Mouse (Mus musculus) intestine, postnatal 0 days (tissue): ENCODE data around the gene Arhgap15. TPM values are rescaled to one million over a fixed set of nuclear protein-coding genes. Genes with fewer than 3 reads are reported as not detected.
A peak's percentile ranks its signal among the peaks of the same experiment; 100 is the strongest.

Source experiments
- ATAC-seq: fragments of 200-750 bp; cut with Nextera tagmentation; 2 replicates; pipeline ENCODE4 v1.8.0; 2017; ENCODE audit warnings: mild to moderate bottlenecking, moderate TSS enrichment, moderate library complexity
- H3K27ac ChIP-seq: fragments of 300-500 bp; sonication (generic); 2 replicates; pipeline ENCODE4 v1.5.1; 2014; ENCODE audit warnings: mild to moderate bottlenecking, low read depth, low read length, moderate library complexity
- H3K27me3 ChIP-seq: fragments of 300-500 bp; sonication (generic); replicated peaks from 2 replicates; pipeline ENCODE4 v1.6.1; 2014; ENCODE audit warnings: low read length, mixed read lengths; ENCODE audit not compliant: control insufficient read depth, insufficient read depth
- H3K36me3 ChIP-seq: fragments of 300-500 bp; sonication (generic); 2 replicates; pipeline ENCODE4 v1.6.1; 2014; ENCODE audit warnings: mild to moderate bottlenecking, moderate library complexity; ENCODE audit not compliant: control insufficient read depth, insufficient read depth
- H3K4me1 ChIP-seq: fragments of 300-500 bp; sonication (generic); replicated peaks from 2 replicates; pipeline ENCODE4 v1.6.1; 2014; ENCODE audit warnings: antibody characterized with exemption, low read length, mixed read lengths; ENCODE audit not compliant: control insufficient read depth, insufficient read depth
- H3K4me2 ChIP-seq: fragments of 300-500 bp; sonication (generic); replicated peaks from 2 replicates; pipeline ENCODE4 v1.6.1; 2014; ENCODE audit warnings: low read depth, mild to moderate bottlenecking, moderate library complexity
- H3K4me3 ChIP-seq: fragments of 300-500 bp; sonication (generic); 2 replicates; pipeline ENCODE4 v1.5.1; 2014; ENCODE audit warnings: low read depth, low read length
- H3K9ac ChIP-seq: fragments of 300-500 bp; sonication (generic); 2 replicates; pipeline ENCODE4 v1.6.1; 2014; ENCODE audit warnings: mild to moderate bottlenecking, low read depth, low read length
- H3K9me3 ChIP-seq: fragments of 300-500 bp; sonication (generic); 2 replicates; pipeline ENCODE4 v1.6.1; 2016; ENCODE audit warnings: mixed run types; ENCODE audit not compliant: control insufficient read depth
- CTCF ChIP-seq: sonication (generic); IDR thresholded peaks from 2 replicates; pipeline ENCODE4 v1.5.1; 2016; ENCODE audit warnings: low read depth, mild to moderate bottlenecking, control low read depth, antibody characterized with exemption, moderate library complexity
- WGBS: fragments of 180-500 bp; shearing (Covaris S2); extraction: QIAGEN DNeasy Blood & Tissue Kit; methylation state at CpG from one replicate; pipeline ENCODE4 v1.1.7; 2014; 5-methylcytosine and 5-hydroxymethylcytosine counted together
- polyA plus RNA-seq: library from polyadenylated mRNA; unstranded; fragments of >200 nt; fragmentation: Nextera tagmentation; extraction: Ambion mirVana; gene quantifications from 2 replicates; pipeline ENCODE4 v1.2.1, GENCODE M21; 2015

Arhgap15 gene
- polyA plus RNA-seq, 1 experiment from 2014 or later = 0.80 TPM

- 76% methylated on average over 5 of the region's 5 CpGs for WGBS
- Histone ChIP-seq H3K9ac (no peak overlapping the region), H3K4me1 (no peaks in the 10 kb centered on the region), H3K27ac (no peak overlapping the region), H3K4me3 (no peak overlapping the region), H3K9me3 (no peaks in the 10 kb centered on the region), H3K4me2 (no peak overlapping the region), H3K27me3 (no peaks in the 10 kb centered on the region), H3K36me3 (no peaks in the 10 kb centered on the region)
- peak; percentile 52 for TF ChIP-seq CTCF
- no peak for ATAC-seq
Measured at GRCm38 (mm10) chr2:44103742-44104141, 355.1 kb downstream of the Arhgap15 start.

DNA sequence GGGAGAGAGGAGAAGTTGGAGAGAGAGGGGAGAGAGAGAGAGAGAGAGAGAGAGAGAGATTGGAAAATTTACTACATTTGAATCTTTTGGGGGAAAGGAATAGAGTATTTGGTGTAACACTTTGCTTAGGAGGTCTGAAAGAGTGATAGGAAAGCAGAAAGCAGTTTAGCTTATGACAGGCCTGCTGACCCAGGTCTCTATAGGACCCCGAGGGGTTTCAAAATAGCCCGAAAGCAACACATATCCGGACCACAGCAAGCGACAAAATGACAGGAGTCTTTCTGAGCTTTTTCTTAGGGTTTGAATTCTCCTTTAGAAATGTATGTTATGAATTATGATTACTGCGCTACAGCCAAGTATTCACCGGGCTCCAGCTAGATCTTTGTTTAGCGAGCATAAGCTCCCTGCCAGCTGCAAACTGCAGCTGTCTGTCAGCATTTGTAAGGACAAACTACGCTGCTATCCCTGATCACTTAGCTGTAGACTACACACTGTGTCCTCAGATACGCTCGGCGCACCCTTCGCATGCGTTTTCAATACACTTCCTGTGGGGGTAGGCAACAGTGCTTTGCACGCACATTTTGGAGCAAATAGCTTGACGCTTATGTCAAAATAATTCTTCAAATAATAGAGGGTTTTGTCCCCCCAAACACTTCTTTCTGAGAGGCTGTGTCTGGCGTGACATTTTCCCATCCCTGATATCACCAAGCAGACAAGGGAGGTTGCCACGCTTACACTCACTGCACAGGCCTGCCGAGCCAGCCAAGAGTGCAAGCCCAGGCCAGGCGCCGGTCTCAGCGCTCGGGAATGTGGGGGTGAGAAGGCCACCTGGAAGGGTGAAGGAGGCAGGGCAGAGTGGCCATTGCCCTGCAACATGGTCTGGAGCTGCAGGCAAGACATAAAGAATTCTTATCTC is 355.9 kb downstream of the Arhgap15 start:
- no peaks in the 10 kb centered on the region for H3K27me3 ChIP-seq
- no peaks in the 10 kb centered on the region for H3K4me1 ChIP-seq
- H3K9me3 ChIP-seq = no peaks in the 10 kb centered on the region
- no peaks in the 10 kb centered on the region for H3K36me3 ChIP-seq
- no peak overlapping the region for H3K4me3 ChIP-seq
- H3K4me2 ChIP-seq = no peak overlapping the region
- no peak for TF ChIP-seq CTCF
- peak overlapping the region; percentile 30; the same call in 1 of the 2 replicates for H3K27ac ChIP-seq
- 63% methylated on average over 22 of the region's 22 CpGs for WGBS
- H3K9ac ChIP-seq = no peak overlapping the region
- no peak for ATAC-seq

DNA sequence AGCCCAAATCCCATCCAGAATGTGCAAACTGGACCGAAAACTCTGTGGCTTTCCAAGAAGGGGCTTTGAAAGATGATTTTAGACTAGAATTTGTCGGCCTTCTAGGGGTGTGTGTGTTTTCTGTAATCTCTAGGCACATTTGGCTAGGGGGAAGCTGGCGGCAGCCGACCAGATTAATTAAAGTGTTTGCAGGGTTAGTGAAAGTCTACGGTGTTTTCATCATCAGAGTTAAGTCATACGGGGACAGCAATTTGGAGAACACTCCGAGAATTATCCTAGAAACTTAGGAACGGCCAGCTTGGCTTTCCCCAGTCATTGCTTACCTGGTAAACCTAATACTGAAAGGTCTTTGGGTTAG is 356.6 kb downstream of the Arhgap15 start:
- H3K4me3 ChIP-seq = no peak overlapping the region
- no peaks in the 10 kb centered on the region for H3K27me3 ChIP-seq
- H3K4me2 ChIP-seq = no peak overlapping the region
- H3K9ac ChIP-seq = no peak overlapping the region
- H3K4me1 ChIP-seq = no peaks in the 10 kb centered on the region
- 59% methylated on average over 8 of the region's 8 CpGs for WGBS
- no peak for ATAC-seq
- TF ChIP-seq CTCF = no peak
- no peaks in the 10 kb centered on the region for H3K36me3 ChIP-seq
- H3K9me3 ChIP-seq = no peaks in the 10 kb centered on the region
- peak overlapping the region; percentile 30; the same call in 1 of the 2 replicates for H3K27ac ChIP-seq

GRCm38 (mm10) chr2:44106359-44106758 is 357.7 kb downstream of the Arhgap15 start:
- no peak overlapping the region for H3K4me3 ChIP-seq
- no peaks in the 10 kb centered on the region for H3K9me3 ChIP-seq
- no peak for ATAC-seq
- no peak overlapping the region for H3K27ac ChIP-seq
- no peak overlapping the region for H3K4me2 ChIP-seq
- no peak overlapping the region for H3K9ac ChIP-seq
- H3K27me3 ChIP-seq = no peaks in the 10 kb centered on the region
- WGBS = 59% methylated on average over 8 of the region's 8 CpGs
- H3K36me3 ChIP-seq = no peaks in the 10 kb centered on the region
- no peaks in the 10 kb centered on the region for H3K4me1 ChIP-seq
- TF ChIP-seq CTCF = no peak

DNA sequence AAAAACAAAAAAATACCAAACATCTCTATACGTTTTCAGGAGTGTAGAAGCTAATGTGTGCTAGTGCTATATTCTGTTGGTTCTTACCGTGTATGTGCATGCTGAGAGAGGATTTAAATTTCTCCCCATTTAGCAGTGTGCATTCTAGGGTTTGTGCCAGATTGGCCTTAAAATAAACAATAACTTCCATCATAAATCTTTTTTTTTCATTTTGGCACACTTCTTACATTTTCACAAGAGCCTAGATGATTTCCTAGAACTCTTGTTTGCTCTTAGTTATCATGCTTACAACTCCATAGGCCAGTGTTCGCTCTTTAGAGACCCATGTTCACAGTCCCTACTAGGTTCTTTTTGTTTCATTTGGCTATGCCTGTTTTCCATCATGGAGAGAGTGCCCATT is 362.7 kb downstream of the Arhgap15 start:
- H3K27me3 ChIP-seq = no peaks in the 10 kb centered on the region
- WGBS = 67% methylated on average over 3 of the region's 3 CpGs
- ATAC-seq = no peak
- H3K4me1 ChIP-seq = no peaks in the 10 kb centered on the region
- no peaks in the 10 kb centered on the region for H3K36me3 ChIP-seq
- H3K4me3 ChIP-seq = no peak overlapping the region
- H3K9ac ChIP-seq = no peak overlapping the region
- H3K27ac ChIP-seq = no peak overlapping the region
- H3K9me3 ChIP-seq = no peaks in the 10 kb centered on the region
- no peak for TF ChIP-seq CTCF
- no peak overlapping the region for H3K4me2 ChIP-seq

- H3K27ac ChIP-seq = 0 out of 2 replicates have a peak overlapping the region, but pooled peaks have one; percentile 3
- no peak for ATAC-seq
- no peaks in the 10 kb centered on the region for H3K27me3 ChIP-seq
- no peak overlapping the region for H3K4me2 ChIP-seq
- no peak overlapping the region for H3K4me3 ChIP-seq
- H3K36me3 ChIP-seq = no peaks in the 10 kb centered on the region
- no peak overlapping the region for H3K9ac ChIP-seq
- no peaks in the 10 kb centered on the region for H3K9me3 ChIP-seq
- no peaks in the 10 kb centered on the region for H3K4me1 ChIP-seq
- 79% methylated on average over 9 of the region's 9 CpGs for WGBS
- no peak for TF ChIP-seq CTCF
Measured at GRCm38 (mm10) chr2:44112990-44113798, 364.6 kb downstream of the Arhgap15 start.
